Mouse (Mus musculus) lung, postnatal 4 days (tissue): ENCODE measurements around the gene Nphs1.
"Not testable (repeated sequence)": the region's sequence is repeated elsewhere in the genome, so short reads cannot be mapped to it uniquely, and the experiment has no call there.

ENCODE experiments used
- DNase-seq, 2 experiments: peaks; one replicate each; pipeline ENCODE4 v3.0.0; 2021

Gene Nphs1

GRCm38 (mm10) chr7:30493401-30493931 is 35.4 kb downstream of the Nphs1 start, which contains the start of gene Prodh2:
Prodh2 (plus strand) TSS chr7:30493622.
- DNase-seq = no peak

GRCm38 (mm10) chr7:30495506-30496042 is 37.5 kb downstream of the Nphs1 start:
- DNase-seq = not testable (repeated sequence)

- not testable (repeated sequence) for DNase-seq
Measured at GRCm38 (mm10) chr7:30501159-30501558, 43.0 kb downstream of the Nphs1 start.

GRCm38 (mm10) chr7:30508061-30508460 is 49.9 kb downstream of the Nphs1 start:
- DNase-seq = no peak

DNA sequence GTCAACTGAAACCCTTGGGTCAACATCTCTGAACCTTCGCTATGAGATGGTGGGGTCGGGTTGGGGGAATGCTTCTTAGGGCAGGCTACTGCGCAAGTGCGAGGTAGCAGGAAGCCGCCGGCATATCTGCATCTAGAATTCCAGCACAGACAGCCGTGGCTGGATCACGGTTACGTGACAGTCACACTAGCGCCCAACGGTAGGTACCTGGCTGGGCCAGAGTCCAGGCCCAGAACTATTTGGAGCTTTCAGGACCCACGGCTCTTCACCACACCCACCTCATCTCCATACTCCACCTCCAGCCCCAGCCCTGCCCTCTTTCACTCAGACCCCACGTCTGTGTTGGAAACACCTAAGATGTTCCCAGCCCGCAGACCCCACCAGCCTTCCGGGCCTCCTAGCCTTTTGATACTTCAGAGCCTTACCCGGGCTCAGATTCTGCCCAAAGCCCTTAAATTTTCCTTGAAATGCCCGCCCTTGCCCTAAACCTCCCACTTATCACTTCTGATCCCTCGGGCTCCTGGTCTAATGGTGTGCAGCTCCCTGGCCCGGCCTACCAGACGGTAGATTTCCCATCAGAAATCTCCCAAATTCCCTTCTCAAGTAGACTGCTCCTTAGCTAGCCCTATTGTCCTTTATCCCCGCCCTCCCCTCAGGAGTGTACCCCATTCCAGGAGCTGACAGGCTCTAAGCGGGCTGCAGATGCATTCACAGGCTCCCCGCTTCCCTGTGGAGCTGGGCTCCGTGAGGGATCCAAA is 57.1 kb downstream of the Nphs1 start:
- DNase-seq = no peak

GRCm38 (mm10) chr7:30518325-30518724 is 60.2 kb downstream of the Nphs1 start:
- no peak for DNase-seq

- DNase-seq = no peak
Measured at GRCm38 (mm10) chr7:30520396-30520795, 62.3 kb downstream of the Nphs1 start.

- no peak for DNase-seq
Measured at GRCm38 (mm10) chr7:30520856-30521255, 62.7 kb downstream of the Nphs1 start.

DNA sequence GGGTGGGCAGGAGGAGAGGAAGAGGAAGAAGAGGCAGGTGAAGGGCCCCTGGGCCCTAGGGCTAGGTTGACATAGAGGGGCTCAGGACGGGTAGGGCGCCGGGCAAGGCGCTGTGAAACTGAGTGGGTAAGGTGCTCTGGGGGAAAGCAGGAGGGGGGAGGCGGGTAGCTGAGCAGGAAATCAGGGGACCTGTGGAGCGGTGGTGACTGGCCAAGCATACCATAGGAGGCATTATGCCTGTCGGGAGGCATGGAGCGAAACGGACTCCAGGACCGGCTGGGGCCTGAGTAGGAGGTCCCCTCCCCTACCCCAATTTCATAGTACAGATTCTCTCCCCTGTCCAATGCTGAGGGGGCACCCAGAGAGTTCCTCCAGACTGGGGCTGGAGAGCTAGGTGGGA is 64.8 kb downstream of the Nphs1 start:
- no peak for DNase-seq

DNA sequence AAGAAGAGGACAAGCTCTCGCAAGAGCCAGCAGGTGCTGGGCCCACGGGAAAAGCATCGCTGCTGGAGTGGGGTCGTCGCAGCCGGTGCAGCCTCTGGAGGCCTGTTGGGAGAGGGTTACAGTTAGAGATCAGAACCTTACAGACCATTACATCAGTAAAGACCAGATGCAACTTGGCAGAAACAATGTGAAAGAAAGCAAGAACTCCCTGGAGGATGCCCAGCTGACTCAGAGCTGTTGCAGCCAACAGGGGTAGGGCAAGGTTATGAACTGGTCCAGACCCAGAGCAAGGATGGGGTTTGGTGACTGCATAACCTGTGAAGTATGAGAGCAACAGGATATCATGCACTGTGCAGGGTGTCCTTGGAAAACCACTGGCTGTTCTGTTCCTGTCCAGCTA is 66.4 kb downstream of the Nphs1 start:
- no peak for DNase-seq

GRCm38 (mm10) chr7:30525954-30526353 is 67.8 kb downstream of the Nphs1 start:
- DNase-seq = peak; percentile 44 to 73

GRCm38 (mm10) chr7:30526399-30526798 is 68.3 kb downstream of the Nphs1 start:
- no peak for DNase-seq

DNA sequence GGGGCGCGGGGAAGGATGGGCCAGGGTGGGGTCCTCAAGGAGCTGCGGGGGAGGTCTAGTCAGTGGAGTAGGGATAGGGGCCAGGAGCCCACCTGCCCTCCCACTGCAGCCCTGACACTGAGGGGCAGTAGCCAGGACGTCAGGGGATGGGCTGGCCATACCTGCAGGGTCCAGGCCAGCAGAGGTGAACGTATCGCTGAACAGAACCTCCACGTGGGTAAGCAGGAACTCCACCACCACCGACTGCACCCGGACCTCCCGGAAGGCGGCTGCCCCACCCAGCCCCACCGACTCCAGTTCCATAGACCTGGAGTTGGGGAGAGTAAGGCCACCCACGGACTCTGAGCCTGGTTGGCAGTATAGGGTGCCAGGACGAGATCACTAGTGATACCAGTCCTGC is 68.9 kb downstream of the Nphs1 start:
- DNase-seq = no peak

- no peak for DNase-seq
Measured at GRCm38 (mm10) chr7:30531291-30531815, 73.2 kb downstream of the Nphs1 start.

DNA sequence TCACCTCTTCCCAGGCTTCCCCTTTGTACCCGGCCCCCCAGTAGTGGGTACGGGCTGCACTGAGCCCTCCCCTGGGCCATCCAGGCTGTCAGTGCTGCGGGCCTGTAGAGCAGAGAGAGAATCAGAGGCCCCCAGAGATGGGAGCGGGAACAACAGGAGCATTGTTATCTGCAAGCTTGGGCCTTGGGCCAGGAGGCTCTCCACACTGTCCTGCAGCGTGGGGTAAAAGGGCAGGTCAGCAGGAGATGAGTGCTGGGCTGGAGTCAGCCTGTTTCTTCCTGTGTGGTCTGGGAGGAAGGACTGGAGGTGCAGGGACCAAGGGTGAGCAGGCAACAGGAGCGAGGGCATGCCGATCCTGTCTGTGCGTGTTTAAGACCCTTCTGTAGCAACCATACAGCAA is 74.8 kb downstream of the Nphs1 start:
- DNase-seq = no peak

DNA sequence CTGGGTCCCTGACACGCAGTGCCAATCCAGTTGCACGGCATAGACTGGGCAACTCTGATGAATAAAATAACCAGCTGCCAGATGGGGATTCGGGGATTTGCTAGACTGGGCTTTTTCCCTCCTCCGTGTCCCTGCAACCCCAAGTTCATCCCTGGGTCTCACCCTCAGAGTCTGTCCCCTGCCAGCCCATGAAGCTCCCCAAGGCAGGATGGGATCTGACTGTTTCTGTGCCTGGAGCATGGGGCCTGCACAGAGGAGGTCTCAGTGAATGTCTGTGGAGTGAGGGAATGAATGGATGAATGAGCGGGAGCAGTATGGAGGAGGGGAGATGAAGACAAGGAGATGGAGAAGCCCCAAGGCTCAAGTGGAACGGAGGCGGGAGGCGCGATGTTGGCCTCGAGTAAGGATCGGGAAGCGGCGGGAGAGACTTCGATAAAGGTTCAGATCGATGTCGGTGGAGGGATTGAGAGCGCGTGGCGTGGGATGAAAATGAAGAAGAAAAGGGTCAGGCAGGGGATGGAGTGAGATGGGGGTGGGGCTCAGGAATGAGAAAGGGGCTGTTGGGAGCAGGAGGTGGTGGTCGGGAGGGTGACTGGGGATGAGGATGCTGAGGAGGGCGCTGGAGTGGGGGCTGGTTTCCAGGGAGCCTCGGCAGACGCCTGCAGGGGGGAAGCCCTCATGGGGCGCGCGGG is 76.0 kb downstream of the Nphs1 start:
- no peak for DNase-seq

DNA sequence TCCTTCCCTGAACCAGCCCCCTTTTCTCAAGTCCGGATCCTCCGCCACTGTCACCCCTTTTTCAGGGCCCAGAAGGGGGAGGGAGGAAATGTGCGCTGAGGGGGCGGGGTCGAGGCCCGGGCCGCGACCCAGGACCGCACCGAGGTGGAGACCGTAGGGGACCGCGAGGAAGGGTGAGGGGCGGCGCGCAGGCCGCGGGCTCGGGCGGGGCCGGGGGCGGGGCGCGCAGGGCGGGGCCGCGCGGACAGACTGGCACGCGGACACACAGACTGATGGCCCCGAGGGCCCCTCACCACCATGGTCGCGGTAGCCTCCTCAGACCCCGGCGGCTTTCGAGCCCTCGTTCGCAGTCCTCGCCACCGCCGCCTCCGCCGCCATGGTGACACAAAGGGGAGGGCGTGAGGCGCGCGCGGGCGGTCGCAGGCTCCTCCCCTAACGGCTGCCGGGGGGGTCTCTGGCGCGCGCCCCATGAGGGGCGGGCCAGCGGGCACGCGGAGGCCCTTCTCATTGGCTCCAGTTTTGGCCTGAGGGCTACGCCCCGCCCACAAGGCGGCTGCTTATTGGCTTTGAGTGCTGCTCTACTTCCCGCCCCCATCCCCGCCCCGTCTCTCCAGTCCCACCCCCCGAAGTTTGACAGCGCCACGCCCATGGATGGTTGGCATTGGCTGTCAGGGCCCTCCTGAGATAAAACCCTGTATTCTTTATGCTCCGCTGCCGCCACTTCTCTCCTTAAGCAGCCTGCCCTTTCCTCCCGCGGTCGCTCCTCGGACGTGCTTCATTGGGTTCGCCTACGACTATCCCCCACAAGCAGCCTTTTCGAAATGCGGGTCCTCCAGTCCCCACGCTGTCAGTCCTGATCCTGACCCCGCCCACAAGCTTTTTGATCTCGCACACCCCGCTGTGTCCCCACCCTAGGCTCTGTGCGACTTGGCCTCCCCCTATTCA is 76.8 kb downstream of the Nphs1 start, which contains the start of gene Arhgap33:
Arhgap33 (minus strand) TSS at position 428 of the 945 bp plus-strand sequence.
- peak; percentile 96 to 98 for DNase-seq
